Mouse (Mus musculus): ENCODE measurements around the gene Rexo2.
"Not testable (repeated sequence)": the region's sequence is repeated elsewhere in the genome, so short reads cannot be mapped to it uniquely, and the experiment has no call there.

Rexo2 gene

GRCm38 (mm10) chr9:48472441-48473025 lies 7.9 kb downstream of the Rexo2 start:
- no peak for DNase-seq

GRCm38 (mm10) chr9:48467471-48467870 lies 13.0 kb downstream of the Rexo2 start:
- not testable (repeated sequence) for DNase-seq

GRCm38 (mm10) chr9:48466804-48467203 lies 13.6 kb downstream of the Rexo2 start:
- peak; percentile 77 to 79 for DNase-seq

- no peak for DNase-seq
Measured at GRCm38 (mm10) chr9:48465671-48466070, 14.8 kb downstream of the Rexo2 start.

GRCm38 (mm10) chr9:48461545-48461944 lies 18.9 kb downstream of the Rexo2 start:
- no peak for DNase-seq

- no peak for DNase-seq
Measured at GRCm38 (mm10) chr9:48460720-48461119, 19.7 kb downstream of the Rexo2 start.

GRCm38 (mm10) chr9:48459391-48459790 lies 21.0 kb downstream of the Rexo2 start:
- DNase-seq: no peak

- DNase-seq: no peak
Measured at GRCm38 (mm10) chr9:48458879-48459278, 21.5 kb downstream of the Rexo2 start.

- DNase-seq: no peak
Measured at GRCm38 (mm10) chr9:48455961-48456360, 24.5 kb downstream of the Rexo2 start.

- DNase-seq: no peak
Measured at GRCm38 (mm10) chr9:48450066-48450465, 30.4 kb downstream of the Rexo2 start.

- peak; percentile 20 to 38 for DNase-seq
Measured at GRCm38 (mm10) chr9:48447783-48448209, 32.6 kb downstream of the Rexo2 start.

GRCm38 (mm10) chr9:48444821-48445220 lies 35.6 kb downstream of the Rexo2 start:
- DNase-seq: no peak

- DNase-seq: no peak
Measured at GRCm38 (mm10) chr9:48443873-48444272, 36.5 kb downstream of the Rexo2 start.

- no peak for DNase-seq
Measured at GRCm38 (mm10) chr9:48432449-48432848, 48.0 kb downstream of the Rexo2 start.

- no peak for DNase-seq
Measured at GRCm38 (mm10) chr9:48427176-48427575, 53.2 kb downstream of the Rexo2 start.

- no peak for DNase-seq
Measured at GRCm38 (mm10) chr9:48423256-48423655, 57.2 kb downstream of the Rexo2 start.

- no peak for DNase-seq
Measured at GRCm38 (mm10) chr9:48422382-48422781, 58.0 kb downstream of the Rexo2 start.

GRCm38 (mm10) chr9:48421561-48421960 lies 58.9 kb downstream of the Rexo2 start:
- DNase-seq: no peak

GRCm38 (mm10) chr9:48421029-48421428 lies 59.4 kb downstream of the Rexo2 start:
- no peak for DNase-seq

GRCm38 (mm10) chr9:48420437-48420836 lies 60.0 kb downstream of the Rexo2 start:
- no peak for DNase-seq

GRCm38 (mm10) chr9:48418829-48419228 lies 61.6 kb downstream of the Rexo2 start:
- no peak for DNase-seq
